Mouse (Mus musculus): Measurements from ENCODE around the gene Ptgis. TPM values are rescaled to one million over a fixed set of nuclear protein-coding genes. Genes with fewer than 3 reads are reported as not detected.

Ptgis gene
- polyA plus RNA-seq, 2 experiments = 0.36 to 0.46 TPM

GRCm38 (mm10) chr2:167188315-167189207, 51.8 kb downstream of the Ptgis start:
- H3K4me3 ChIP-seq (ENCODE audit: insufficient read depth in 1 of 2, low read depth in 2 of 2, low read length in 2 of 2) = peak overlapping the region; percentile 18 to 48; a peak in 3 of 4 replicates
- TF ChIP-seq EP300 (IDR thresholded peaks at IDR 0.05; ENCODE audit: low read depth) (no peak), CTCF (IDR thresholded peaks at IDR 0.05; ENCODE audit: low read depth) (no peak)
- H3K4me1 ChIP-seq (replicated peaks; ENCODE audit: control insufficient read depth in 2 of 2, insufficient read depth in 2 of 2, low read length in 1 of 2) = no peaks in the 10 kb centered on the region
- DNase-seq (ENCODE audit: low read depth in 3 of 3, low spot score in 3 of 3) = peak in 2 of 3 experiments; percentile 32 to 38
- WGBS (ENCODE audit: insufficient replicate concordance) = 12% methylated on average over 78 of the region's 83 CpGs
- no peak overlapping the region for H3K9ac ChIP-seq (replicated peaks)
- no peak overlapping the region for H3K27ac ChIP-seq
- no peaks in the 10 kb centered on the region for H3K9me3 ChIP-seq (ENCODE audit: control insufficient read depth, low read length)
- H3K27me3 ChIP-seq (ENCODE audit: control insufficient read depth, insufficient read depth, low read length) = peaks cover 45% of the 10 kb centered on the region
- H3K4me2 ChIP-seq (ENCODE audit: low read depth) = peak overlapping the region; percentile 56
- no peaks in the 10 kb centered on the region for H3K36me3 ChIP-seq (replicated peaks; ENCODE audit: control insufficient read depth, insufficient read depth, low read depth)
- peak; percentile 53 for ATAC-seq (ENCODE audit: insufficient read depth)

GRCm38 (mm10) chr2:167187119-167187518, 53.3 kb downstream of the Ptgis start:
- Histone ChIP-seq H3K36me3 (replicated peaks; ENCODE audit: control insufficient read depth, insufficient read depth, low read depth) (no peaks in the 10 kb centered on the region), H3K4me3 (ENCODE audit: insufficient read depth in 1 of 2, low read depth in 2 of 2, low read length in 2 of 2) (no peak overlapping the region), H3K9ac (replicated peaks) (no peak overlapping the region), H3K27me3 (ENCODE audit: control insufficient read depth, insufficient read depth, low read length) (peaks cover 45% of the 10 kb centered on the region), H3K9me3 (ENCODE audit: control insufficient read depth, low read length) (no peaks in the 10 kb centered on the region), H3K4me2 (ENCODE audit: low read depth) (no peak overlapping the region), H3K27ac (no peak overlapping the region), H3K4me1 (replicated peaks; ENCODE audit: control insufficient read depth in 2 of 2, insufficient read depth in 2 of 2, low read length in 1 of 2) (no peaks in the 10 kb centered on the region)
- WGBS (ENCODE audit: insufficient replicate concordance) = 66% methylated on average over 5 of the region's 5 CpGs
- TF ChIP-seq CTCF (IDR thresholded peaks at IDR 0.05; ENCODE audit: low read depth) = no peak
- TF ChIP-seq EP300 (IDR thresholded peaks at IDR 0.05; ENCODE audit: low read depth) = no peak
- ATAC-seq (ENCODE audit: insufficient read depth) (no peak), DNase-seq (ENCODE audit: low read depth in 3 of 3, low spot score in 3 of 3) (no peak)

- no peak for ATAC-seq (ENCODE audit: insufficient read depth)
- 41% methylated on average over 10 of the region's 10 CpGs for WGBS (ENCODE audit: insufficient replicate concordance)
- H3K27me3 ChIP-seq (ENCODE audit: control insufficient read depth, insufficient read depth, low read length) = peaks cover 43% of the 10 kb centered on the region
Observed at GRCm38 (mm10) chr2:167186544-167186943, 53.9 kb downstream of the Ptgis start.

GRCm38 (mm10) chr2:167186003-167186402, 54.4 kb downstream of the Ptgis start:
- Histone ChIP-seq H3K9me3 (ENCODE audit: control insufficient read depth, low read length) (no peaks in the 10 kb centered on the region), H3K4me2 (ENCODE audit: low read depth) (no peak overlapping the region), H3K9ac (replicated peaks) (no peak overlapping the region), H3K4me3 (ENCODE audit: insufficient read depth in 1 of 2, low read depth in 2 of 2, low read length in 2 of 2) (no peak overlapping the region), H3K27ac (no peak overlapping the region), H3K27me3 (ENCODE audit: control insufficient read depth, insufficient read depth, low read length) (peaks cover 38% of the 10 kb centered on the region), H3K4me1 (replicated peaks; ENCODE audit: control insufficient read depth in 2 of 2, insufficient read depth in 2 of 2, low read length in 1 of 2) (no peaks in the 10 kb centered on the region), H3K36me3 (replicated peaks; ENCODE audit: control insufficient read depth, insufficient read depth, low read depth) (no peaks in the 10 kb centered on the region)
- ATAC-seq (ENCODE audit: insufficient read depth) (no peak), DNase-seq (ENCODE audit: low read depth in 3 of 3, low spot score in 3 of 3) (no peak)
- TF ChIP-seq CTCF (IDR thresholded peaks at IDR 0.05; ENCODE audit: low read depth) (no peak), EP300 (IDR thresholded peaks at IDR 0.05; ENCODE audit: low read depth) (no peak)
- 49% methylated on average over 13 of the region's 13 CpGs for WGBS (ENCODE audit: insufficient replicate concordance)

More at GRCm38 (mm10) chr2:167186544-167186943, 53.9 kb downstream of the Ptgis start:
- no peak overlapping the region for H3K27ac ChIP-seq
- no peaks in the 10 kb centered on the region for H3K9me3 ChIP-seq (ENCODE audit: control insufficient read depth, low read length)
- TF ChIP-seq CTCF (IDR thresholded peaks at IDR 0.05; ENCODE audit: low read depth) (no peak), EP300 (IDR thresholded peaks at IDR 0.05; ENCODE audit: low read depth) (no peak)
- no peaks in the 10 kb centered on the region for H3K4me1 ChIP-seq (replicated peaks; ENCODE audit: control insufficient read depth in 2 of 2, insufficient read depth in 2 of 2, low read length in 1 of 2)
- DNase-seq (ENCODE audit: low read depth in 3 of 3, low spot score in 3 of 3) = no peak
- H3K9ac ChIP-seq (replicated peaks) = no peak overlapping the region
- no peak overlapping the region for H3K4me3 ChIP-seq (ENCODE audit: insufficient read depth in 1 of 2, low read depth in 2 of 2, low read length in 2 of 2)
- H3K36me3 ChIP-seq (replicated peaks; ENCODE audit: control insufficient read depth, insufficient read depth, low read depth) = no peaks in the 10 kb centered on the region
- no peak overlapping the region for H3K4me2 ChIP-seq (ENCODE audit: low read depth)

- no peak overlapping the region for H3K4me3 ChIP-seq (ENCODE audit: insufficient read depth in 1 of 2, low read depth in 2 of 2, low read length in 2 of 2)
- no peaks in the 10 kb centered on the region for H3K36me3 ChIP-seq (replicated peaks; ENCODE audit: control insufficient read depth, insufficient read depth, low read depth)
- no peak overlapping the region for H3K27ac ChIP-seq
- ATAC-seq (ENCODE audit: insufficient read depth) (no peak), DNase-seq (ENCODE audit: low read depth in 3 of 3, low spot score in 3 of 3) (no peak)
- no peak overlapping the region for H3K9ac ChIP-seq (replicated peaks)
- WGBS (ENCODE audit: insufficient replicate concordance) = 45% methylated on average over 2 of the region's 2 CpGs
- no peaks in the 10 kb centered on the region for H3K4me1 ChIP-seq (replicated peaks; ENCODE audit: control insufficient read depth in 2 of 2, insufficient read depth in 2 of 2, low read length in 1 of 2)
- H3K9me3 ChIP-seq (ENCODE audit: control insufficient read depth, low read length) = no peaks in the 10 kb centered on the region
- no peak overlapping the region for H3K4me2 ChIP-seq (ENCODE audit: low read depth)
- H3K27me3 ChIP-seq (ENCODE audit: control insufficient read depth, insufficient read depth, low read length) = peaks cover 32% of the 10 kb centered on the region
- TF ChIP-seq EP300 (IDR thresholded peaks at IDR 0.05; ENCODE audit: low read depth) (no peak), CTCF (IDR thresholded peaks at IDR 0.05; ENCODE audit: low read depth) (no peak)
Observed at GRCm38 (mm10) chr2:167185432-167185831, 55.0 kb downstream of the Ptgis start.
